Mouse (Mus musculus): Measurements from ENCODE around the gene Ptcd2.

Gene Ptcd2

GRCm38 (mm10) chr13:99344599-99345575, at the start of gene Ptcd2, which contains the start of gene Mrps27:
Gene Ptcd2, minus strand, starts transcription at chr13:99344705.
Gene Mrps27, plus strand, starts transcription at chr13:99344786.
- DNase-seq (ENCODE audit: low spot score), result peak; percentile 95

- no peak for DNase-seq (ENCODE audit: low spot score)
Observed at GRCm38 (mm10) chr13:99393128-99393527, 48.6 kb upstream of the Ptcd2 start.

GRCm38 (mm10) chr13:99391417-99391816, 46.9 kb upstream of the Ptcd2 start:
- DNase-seq (ENCODE audit: low spot score), result no peak

GRCm38 (mm10) chr13:99387901-99388811, 43.7 kb upstream of the Ptcd2 start:
- DNase-seq (ENCODE audit: low spot score), result no peak

- DNase-seq (ENCODE audit: low spot score), result no peak
Observed at GRCm38 (mm10) chr13:99386341-99386740, 41.8 kb upstream of the Ptcd2 start.

GRCm38 (mm10) chr13:99385911-99386310, 41.4 kb upstream of the Ptcd2 start:
- no peak for DNase-seq (ENCODE audit: low spot score)

- DNase-seq (ENCODE audit: low spot score), result no peak
Observed at GRCm38 (mm10) chr13:99384555-99385203, 40.2 kb upstream of the Ptcd2 start.

- DNase-seq (ENCODE audit: low spot score), result no peak
Observed at GRCm38 (mm10) chr13:99382373-99382772, 37.9 kb upstream of the Ptcd2 start.

GRCm38 (mm10) chr13:99378223-99378622, 33.7 kb upstream of the Ptcd2 start:
- DNase-seq (ENCODE audit: low spot score), result no peak

GRCm38 (mm10) chr13:99377055-99377454, 32.5 kb upstream of the Ptcd2 start:
- DNase-seq (ENCODE audit: low spot score), result no peak

GRCm38 (mm10) chr13:99375550-99375949, 31.0 kb upstream of the Ptcd2 start:
- peak; percentile 10 for DNase-seq (ENCODE audit: low spot score)

- DNase-seq (ENCODE audit: low spot score), result no peak
Observed at GRCm38 (mm10) chr13:99374191-99374590, 29.7 kb upstream of the Ptcd2 start.

- DNase-seq (ENCODE audit: low spot score), result no peak
Observed at GRCm38 (mm10) chr13:99373684-99374083, 29.2 kb upstream of the Ptcd2 start.

- DNase-seq (ENCODE audit: low spot score), result no peak
Observed at GRCm38 (mm10) chr13:99371285-99371684, 26.8 kb upstream of the Ptcd2 start.

- DNase-seq (ENCODE audit: low spot score), result no peak
Observed at GRCm38 (mm10) chr13:99369103-99369502, 24.6 kb upstream of the Ptcd2 start.

GRCm38 (mm10) chr13:99367554-99368174, 23.2 kb upstream of the Ptcd2 start:
- DNase-seq (ENCODE audit: low spot score), result no peak

- no peak for DNase-seq (ENCODE audit: low spot score)
Observed at GRCm38 (mm10) chr13:99366422-99367175, 22.1 kb upstream of the Ptcd2 start.

- no peak for DNase-seq (ENCODE audit: low spot score)
Observed at GRCm38 (mm10) chr13:99363866-99364265, 19.4 kb upstream of the Ptcd2 start.

- no peak for DNase-seq (ENCODE audit: low spot score)
Observed at GRCm38 (mm10) chr13:99358921-99359320, 14.4 kb upstream of the Ptcd2 start.

- DNase-seq (ENCODE audit: low spot score), result no peak
Observed at GRCm38 (mm10) chr13:99356428-99357265, 12.1 kb upstream of the Ptcd2 start.
